10 mouse cellular contexts compared by ENCODE assay signal in the genomic region with DNA sequence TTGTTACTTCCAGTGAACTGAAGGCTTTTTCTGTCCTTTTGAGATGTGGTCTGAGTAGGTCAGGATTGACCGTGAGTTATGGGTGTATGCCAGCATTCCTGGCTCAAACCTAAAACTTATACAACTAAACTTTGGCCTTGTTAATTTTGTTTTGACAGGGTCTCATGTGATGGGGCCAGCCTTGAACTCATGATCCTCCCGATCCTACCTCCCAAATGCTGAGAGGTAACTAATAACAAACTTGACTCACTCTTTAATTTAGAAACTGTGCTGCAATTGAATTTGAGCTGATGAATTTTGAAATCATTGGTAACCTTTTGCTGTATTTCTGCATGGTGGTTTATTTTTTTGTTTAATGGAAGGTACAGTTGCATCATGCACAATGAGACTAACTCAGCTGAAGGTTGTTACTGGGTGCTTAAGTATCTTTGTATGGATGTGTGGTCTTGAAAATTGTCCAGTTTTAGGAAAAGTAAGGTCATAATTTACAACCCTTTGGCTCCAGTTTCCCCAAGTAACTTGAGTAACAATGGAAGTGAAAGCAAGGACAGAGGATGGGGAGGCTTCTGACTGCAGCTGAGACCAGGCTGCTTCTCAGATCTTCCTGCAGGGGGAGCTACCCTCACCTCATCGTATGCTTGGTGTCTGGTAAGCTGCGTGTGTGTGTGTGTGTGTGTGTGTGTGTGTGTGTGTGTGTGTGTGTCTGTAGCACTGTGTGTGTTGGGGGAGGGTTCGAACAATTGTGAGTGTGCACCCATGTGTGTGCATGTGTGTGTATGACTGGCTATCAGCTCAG.
DNase-seq lines count a peak whose midpoint lies in the region; ATAC-seq and TF ChIP-seq lines count a peak whose summit lies in the region.
"Had no signal": no experiment of that assay in that cellular context is flagged by ENCODE, and none has a peak within 500 bp of the region (broad histone marks: within the 10 kb centered on the region; RNA-seq: fewer than 3 reads in every experiment).

No protein-coding gene starts in this region.

- H3K27me3 ChIP-seq in hindbrain, embryonic 15.5 days: no peaks in the 10 kb centered on the region
- no peaks in the 10 kb centered on the region for H3K27me3 ChIP-seq in hindbrain, embryonic 14.5 days (ENCODE audit: control insufficient read depth, insufficient read depth, low read length)
- H3K27me3 ChIP-seq in G1E (ENCODE audit: insufficient read depth, low read length): no peaks in the 10 kb centered on the region
- H3K27me3 ChIP-seq: embryonic facial prominence, embryonic 13.5 days; lung, embryonic 15.5 days had no signal

- H3K4me3 ChIP-seq in hindbrain, embryonic 15.5 days: no peak overlapping the region
- H3K4me3 ChIP-seq in hindbrain, embryonic 14.5 days (replicated peaks; ENCODE audit: low read length): no peak overlapping the region
- no peak overlapping the region for H3K4me3 ChIP-seq in G1E (ENCODE audit: low read depth, low read length)
- H3K4me3 ChIP-seq: embryonic facial prominence, embryonic 13.5 days; lung, embryonic 15.5 days had no signal

- no peak overlapping the region for H3K4me2 ChIP-seq in hindbrain, embryonic 15.5 days
- no peak overlapping the region for H3K4me2 ChIP-seq in hindbrain, embryonic 14.5 days (replicated peaks)
- H3K4me2 ChIP-seq: embryonic facial prominence, embryonic 13.5 days; lung, embryonic 15.5 days had no signal

- no peak overlapping the region for H3K9ac ChIP-seq in hindbrain, embryonic 15.5 days
- no peak overlapping the region for H3K9ac ChIP-seq in hindbrain, embryonic 14.5 days
- H3K9ac ChIP-seq: embryonic facial prominence, embryonic 13.5 days; lung, embryonic 15.5 days had no signal

- H3K36me3 ChIP-seq in hindbrain, embryonic 15.5 days: no peaks in the 10 kb centered on the region
- no peaks in the 10 kb centered on the region for H3K36me3 ChIP-seq in hindbrain, embryonic 14.5 days (replicated peaks; ENCODE audit: control insufficient read depth, insufficient read depth)
- peaks cover 38% of the 10 kb centered on the region for H3K36me3 ChIP-seq in G1E (replicated peaks)
- H3K36me3 ChIP-seq: embryonic facial prominence, embryonic 13.5 days; lung, embryonic 15.5 days had no signal

- DNase-seq in hindbrain, embryonic 14.5 days (ENCODE audit: low spot score): no peak
- no peak for DNase-seq in G1E (ENCODE audit: low spot score)
- peak; percentile 20 for DNase-seq in fibroblast of lung, adult 2 months (ENCODE audit: low read depth)
- peak; percentile 23 to 41 for DNase-seq in lung, postnatal 4 days
- peak; percentile 46 to 56 for DNase-seq in thymus, postnatal 36 days
- no peak for DNase-seq in heart, adult 9 months (ENCODE audit: low spot score in 2 of 2)
- no peak for DNase-seq in urinary bladder, postnatal 14 days (ENCODE audit: low spot score)

- WGBS in hindbrain, embryonic 15.5 days: 77% methylated on average over 5 of the region's 5 CpGs
- 67% methylated on average over 5 of the region's 5 CpGs for WGBS in hindbrain, embryonic 14.5 days

- ATAC-seq in hindbrain, embryonic 15.5 days (ENCODE audit: low FRiP score, low read depth): 0 out of 2 replicates have a peak, but pooled peaks have one; percentile 40
- ATAC-seq in hindbrain, embryonic 14.5 days (ENCODE audit: low FRiP score): no peak
- ATAC-seq in G1E (ENCODE audit: extremely low read depth, insufficient number of reproducible peaks, low FRiP score, poor library complexity, severe bottlenecking): no peak

- peaks cover 20% of the 10 kb centered on the region for H3K4me1 ChIP-seq in hindbrain, embryonic 15.5 days (replicated peaks)
- H3K4me1 ChIP-seq in hindbrain, embryonic 14.5 days (replicated peaks; ENCODE audit: control insufficient read depth, insufficient read depth, low read length): peaks cover 13% of the 10 kb centered on the region; the same call in 1 of the 2 replicates
- H3K4me1 ChIP-seq in G1E (ENCODE audit: insufficient read depth, low read depth, low read length): peaks cover 63% of the 10 kb centered on the region

- H3K9me3 ChIP-seq in hindbrain, embryonic 15.5 days: no peaks in the 10 kb centered on the region
- no peaks in the 10 kb centered on the region for H3K9me3 ChIP-seq in hindbrain, embryonic 14.5 days (ENCODE audit: control insufficient read depth, low read length)
- no peaks in the 10 kb centered on the region for H3K9me3 ChIP-seq in G1E (replicated peaks)
- H3K9me3 ChIP-seq: embryonic facial prominence, embryonic 13.5 days; lung, embryonic 15.5 days had no signal

- TF ChIP-seq CTCF in G1E (IDR thresholded peaks at IDR 0.05; ENCODE audit: low read depth, low read length): peak; percentile 61

- no peak overlapping the region for H3K27ac ChIP-seq in hindbrain, embryonic 15.5 days (replicated peaks)
- no peak overlapping the region for H3K27ac ChIP-seq in hindbrain, embryonic 14.5 days
- H3K27ac ChIP-seq: embryonic facial prominence, embryonic 13.5 days; lung, embryonic 15.5 days had no signal

Comparison
In these comparisons a context has a peak if more than half of its experiments do, and no peak if none do; other contexts are left out.
1. DNase-seq: peak in fibroblast of lung, adult 2 months (single experiment), lung, postnatal 4 days (2 of 2) and thymus, postnatal 36 days (2 of 2); none in hindbrain, embryonic 14.5 days (single experiment), G1E (single experiment), heart, adult 9 months (0 of 2) and urinary bladder, postnatal 14 days (single experiment).